Mouse (Mus musculus) embryo, embryonic 10 days (tissue): Measurements from ENCODE around the gene Tpcn1.

Experiments
- DNase-seq: peaks from one replicate; pipeline ENCODE4 v3.0.0-alpha.2; 2015; ENCODE audit warnings: low spot score

Tpcn1 gene

DNA sequence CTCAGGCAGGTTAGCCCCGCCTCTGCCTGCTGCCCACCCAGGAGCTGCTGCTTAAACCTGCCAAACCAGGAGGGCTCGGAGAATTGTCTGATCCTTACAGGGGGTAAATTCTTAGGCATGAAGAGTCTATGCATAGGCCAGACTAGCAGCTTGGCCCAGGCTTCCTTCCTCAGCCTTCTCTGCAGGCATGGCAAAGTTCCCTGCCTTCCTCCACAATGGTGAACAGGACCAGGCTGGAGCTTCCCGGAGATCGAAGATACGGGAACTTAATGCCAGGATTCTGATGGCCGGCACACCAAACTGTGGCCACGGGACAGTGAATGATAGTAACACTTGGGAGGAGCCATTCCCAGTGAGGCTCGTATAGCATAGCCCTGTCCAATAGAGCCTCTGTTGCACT lies 30.4 kb downstream of the Tpcn1 start:
- DNase-seq = no peak

DNA sequence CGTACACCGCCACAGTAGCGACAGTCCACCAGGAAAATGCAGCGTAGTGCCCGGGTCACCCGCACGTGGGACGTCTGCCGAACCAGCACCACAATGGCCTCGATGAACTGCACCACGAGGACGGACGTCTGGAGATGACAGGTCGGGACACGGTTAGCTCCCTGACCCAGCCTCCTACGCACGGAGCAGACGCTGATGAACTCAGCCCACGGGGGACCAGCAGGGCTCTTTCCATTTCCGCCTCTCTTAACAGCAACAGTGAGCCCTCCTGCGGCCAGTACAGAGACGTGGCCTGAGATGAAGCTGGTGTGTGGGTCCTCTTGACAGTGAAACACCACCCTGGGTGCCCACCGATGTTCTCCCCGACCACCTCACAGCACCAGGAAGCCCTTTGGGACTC lies 32.6 kb downstream of the Tpcn1 start:
- no peak for DNase-seq

- no peak for DNase-seq
Observed at GRCm38 (mm10) chr5:120550673-120551072, 37.8 kb downstream of the Tpcn1 start.

- no peak for DNase-seq
Observed at GRCm38 (mm10) chr5:120550137-120550536, 38.3 kb downstream of the Tpcn1 start.

DNA sequence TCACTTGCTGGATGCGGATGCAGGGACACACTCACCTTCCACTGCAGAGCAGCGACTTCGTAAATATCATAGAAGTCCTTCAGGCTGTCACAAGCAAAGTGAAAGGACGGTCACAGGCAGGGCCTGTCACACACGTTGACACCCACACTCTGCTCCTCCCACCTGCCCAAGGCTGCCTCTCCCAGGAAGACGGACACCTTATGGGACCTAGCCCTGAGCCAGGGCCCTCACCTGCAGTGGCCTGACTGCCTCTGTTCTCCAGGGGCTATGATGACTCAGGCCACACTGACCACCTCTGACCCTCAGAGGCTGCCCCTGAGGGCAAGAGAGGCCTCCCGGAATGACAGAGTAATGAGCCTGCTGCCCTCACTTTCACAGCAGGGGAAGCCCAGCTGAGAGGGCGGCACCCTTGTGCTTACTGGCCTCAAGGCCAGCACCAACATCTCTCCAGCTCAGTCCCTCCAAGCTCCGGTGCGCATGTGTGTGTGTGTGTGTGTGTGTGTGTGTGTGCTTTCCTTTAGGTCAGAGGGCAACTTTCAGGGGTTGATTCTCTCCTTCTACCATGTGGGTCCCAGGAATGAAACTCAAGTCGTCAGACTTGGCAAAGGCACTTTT lies 40.1 kb downstream of the Tpcn1 start:
- peak; percentile 50 for DNase-seq

DNA sequence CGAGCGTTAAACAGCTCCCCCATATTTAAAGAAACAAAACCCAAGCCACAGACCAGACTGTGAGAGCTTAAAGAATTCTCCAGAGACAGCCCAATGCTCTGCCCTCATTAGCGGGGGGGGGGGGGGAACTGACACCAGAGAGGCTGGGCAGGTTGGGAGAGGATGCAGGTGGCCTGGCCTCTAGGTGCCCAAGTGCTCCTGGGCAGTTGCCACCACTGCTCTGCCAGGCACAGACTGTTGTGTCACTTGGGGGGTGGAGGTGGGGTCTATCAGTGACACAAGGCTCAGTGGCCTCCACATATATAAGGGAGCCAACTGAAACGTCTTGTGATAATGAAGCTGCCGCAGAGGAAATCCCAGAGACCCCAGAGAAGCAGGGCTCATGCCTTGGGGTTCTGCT lies 51.8 kb downstream of the Tpcn1 start:
- no peak for DNase-seq

DNA sequence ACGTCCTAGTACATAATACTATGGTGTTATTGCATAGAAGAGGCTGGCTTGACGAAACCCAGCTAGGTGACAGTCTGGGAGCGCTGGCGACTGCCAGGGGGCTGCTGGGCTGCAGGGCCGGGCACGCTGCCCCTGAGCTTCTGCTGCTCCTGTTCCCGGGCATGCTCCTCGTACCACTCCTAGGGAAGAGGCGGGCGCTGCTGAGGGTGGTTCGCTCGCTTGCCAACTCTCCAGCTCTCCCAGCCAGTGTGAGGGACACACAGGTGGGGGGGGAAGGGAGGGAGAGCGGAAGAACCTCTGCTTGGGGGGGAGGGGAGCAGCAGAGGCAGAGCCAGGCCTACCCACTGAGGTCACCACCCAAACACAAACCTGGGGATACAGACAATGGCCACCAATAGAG lies 52.4 kb downstream of the Tpcn1 start:
- DNase-seq = no peak

GRCm38 (mm10) chr5:120534686-120535075 lies 53.8 kb downstream of the Tpcn1 start:
- no peak for DNase-seq

DNA sequence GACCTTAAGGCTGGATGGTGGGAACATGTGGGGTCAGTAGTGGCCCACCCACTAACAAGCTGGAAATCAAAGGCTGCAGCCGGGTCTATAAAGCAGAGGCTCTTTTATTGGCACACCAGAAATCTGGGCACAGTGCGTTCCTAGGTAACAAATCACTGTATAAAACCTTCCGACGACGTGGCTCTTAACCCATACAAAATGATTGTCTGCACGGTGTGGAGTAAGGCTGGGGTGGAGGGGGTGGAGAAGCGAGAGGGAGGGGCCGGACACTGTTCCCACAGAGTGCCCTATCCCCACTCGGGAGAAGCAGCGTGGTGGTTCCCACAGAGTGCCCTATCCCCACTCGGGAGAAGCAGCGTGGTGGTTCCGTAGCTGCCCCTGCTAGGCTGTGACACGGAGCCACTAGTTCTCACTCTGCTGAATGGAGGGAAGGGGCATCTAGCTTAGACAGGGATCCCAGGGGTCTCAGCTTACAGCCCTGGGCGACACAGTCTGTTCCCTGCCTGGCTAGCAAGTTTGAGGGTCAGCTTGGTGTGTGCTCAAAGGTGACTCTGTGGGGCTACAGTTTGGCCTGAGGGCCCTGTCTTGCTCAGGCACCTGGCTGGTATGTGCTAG lies 54.3 kb downstream of the Tpcn1 start:
- peak; percentile 52 for DNase-seq

- no peak for DNase-seq
Observed at GRCm38 (mm10) chr5:120531631-120532030, 56.8 kb downstream of the Tpcn1 start.

DNA sequence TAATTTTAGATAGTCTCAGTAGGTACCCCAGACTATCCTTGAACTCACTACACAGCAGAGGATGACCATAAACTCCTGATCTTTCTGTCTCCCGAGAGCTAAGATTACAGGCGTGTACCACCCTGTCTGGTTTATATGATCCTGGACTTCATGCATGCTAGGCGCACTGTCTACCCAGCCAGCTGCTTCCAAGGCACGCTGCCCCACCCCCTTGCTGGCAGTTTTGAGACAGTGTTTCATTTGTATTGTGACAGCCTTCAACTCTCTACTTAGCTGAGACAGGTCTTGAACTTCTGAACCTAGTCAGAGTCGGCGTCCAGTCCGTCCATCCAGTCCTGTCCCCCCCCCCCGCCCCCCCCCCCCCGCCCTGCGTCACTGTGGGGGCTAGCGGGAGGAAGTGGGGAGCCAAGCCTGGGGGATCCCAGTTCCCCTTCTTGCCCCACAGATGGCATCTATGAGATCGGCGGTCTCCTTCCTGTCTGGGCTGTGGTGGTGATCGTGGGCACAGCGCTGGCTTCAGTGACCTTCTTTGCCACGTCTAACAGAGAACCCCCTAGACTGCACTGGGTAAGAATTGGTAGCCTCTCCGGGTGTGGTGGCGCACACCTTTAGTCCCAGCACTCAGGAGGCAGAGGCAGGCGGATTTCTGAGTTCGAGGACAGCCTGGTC lies 61.0 kb downstream of the Tpcn1 start:
- DNase-seq = no peak

DNA sequence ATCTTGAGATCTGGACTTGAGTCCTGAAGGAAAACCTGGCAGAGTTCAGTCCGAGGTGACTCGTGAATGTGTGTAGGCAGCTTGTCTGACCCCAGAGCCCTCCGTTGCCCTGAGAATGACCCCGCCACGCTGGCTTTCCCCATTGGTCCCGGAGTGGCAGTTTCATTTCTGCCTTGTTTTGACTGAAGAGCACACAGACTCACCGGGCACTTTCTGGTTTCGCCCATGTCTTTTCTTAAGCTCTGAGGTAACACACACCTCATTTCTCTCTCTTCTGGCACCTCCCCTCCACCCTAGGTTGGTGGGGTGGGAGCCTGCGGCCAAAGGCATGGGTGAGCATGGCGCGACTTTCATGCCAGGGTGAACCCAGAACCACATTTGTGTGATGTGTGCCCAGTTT lies 62.2 kb downstream of the Tpcn1 start:
- DNase-seq = peak; percentile 40

DNA sequence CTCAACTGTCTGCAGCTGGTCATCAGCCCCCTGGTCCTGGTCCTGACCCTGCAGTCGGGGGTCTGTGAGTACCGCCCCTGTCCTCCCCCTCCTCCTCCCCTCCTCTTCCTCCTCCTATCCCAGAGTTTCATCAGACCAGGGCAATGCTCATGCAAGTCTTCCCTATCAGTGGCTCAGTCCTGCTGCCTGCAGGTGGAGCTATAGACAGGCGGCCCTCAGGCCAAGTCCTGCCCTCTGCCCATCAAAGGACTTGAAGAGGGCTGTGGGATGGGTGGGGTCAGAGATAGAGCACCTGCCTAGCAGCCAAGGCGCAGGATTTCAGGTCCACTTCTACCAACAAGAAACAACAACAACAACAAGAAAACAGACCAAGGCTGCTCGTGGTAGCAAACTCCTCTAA lies 62.7 kb downstream of the Tpcn1 start:
- peak; percentile 59 for DNase-seq

DNA sequence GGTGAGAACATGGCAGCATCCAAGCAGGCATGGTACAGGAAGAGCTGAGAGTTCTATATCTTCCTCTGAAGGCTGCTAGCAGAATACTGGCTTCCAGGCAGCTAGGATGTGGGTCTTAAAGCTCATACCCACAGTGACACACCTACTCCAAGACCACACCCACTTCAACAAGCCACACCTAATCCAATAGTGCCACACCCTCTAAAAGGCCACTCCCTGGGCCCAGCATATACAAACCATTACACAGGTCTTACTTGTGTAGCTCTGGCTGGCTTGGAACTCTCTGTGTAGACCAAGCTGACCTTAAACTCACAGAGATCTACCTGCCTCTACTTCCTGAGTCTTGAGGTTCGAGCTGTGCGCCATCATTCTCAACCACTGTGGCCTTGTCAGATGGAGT lies 63.7 kb downstream of the Tpcn1 start:
- DNase-seq = no peak

GRCm38 (mm10) chr5:120522649-120523048 lies 65.8 kb downstream of the Tpcn1 start:
- DNase-seq = no peak

GRCm38 (mm10) chr5:120517552-120517951 lies 70.9 kb downstream of the Tpcn1 start:
- DNase-seq = peak; percentile 27

DNA sequence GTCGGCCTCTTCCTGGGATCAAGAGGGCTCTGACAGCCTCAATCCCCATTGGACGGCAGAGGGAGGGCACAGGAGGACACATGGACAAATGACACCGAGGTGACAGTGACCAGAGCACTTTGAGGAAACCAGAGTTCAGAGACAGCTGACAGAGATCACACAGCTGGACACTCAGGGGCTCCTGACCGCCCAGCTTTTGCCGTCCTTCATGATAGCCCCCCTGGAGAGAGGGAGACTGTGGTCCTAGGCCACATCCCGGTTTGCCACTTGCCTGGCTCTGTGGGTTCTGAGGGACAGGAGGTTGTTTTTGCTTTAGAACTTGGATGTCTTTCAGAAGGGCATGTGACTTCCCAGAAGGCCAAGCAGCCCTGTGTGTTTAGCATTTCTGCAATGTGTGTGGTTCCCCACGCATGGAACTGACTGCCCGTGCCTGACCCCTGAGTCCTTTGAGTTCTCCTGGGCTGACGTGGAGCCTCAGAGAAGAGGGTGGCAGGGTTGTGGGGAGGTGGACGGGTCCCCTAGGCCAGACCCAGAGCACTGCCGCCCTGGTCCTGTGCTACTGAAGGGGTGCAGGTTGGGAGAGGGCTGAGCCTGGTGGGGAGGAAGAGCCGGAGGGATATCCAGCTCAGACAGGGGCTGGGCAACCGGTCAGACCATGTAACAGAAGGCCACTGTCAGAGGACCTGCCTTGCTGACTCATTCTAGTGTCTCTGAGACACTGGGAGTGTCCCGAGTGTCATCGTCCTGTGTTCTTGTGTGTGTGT lies 72.1 kb downstream of the Tpcn1 start:
- no peak for DNase-seq

- DNase-seq = no peak
Observed at GRCm38 (mm10) chr5:120515451-120515850, 73.0 kb downstream of the Tpcn1 start.

DNA sequence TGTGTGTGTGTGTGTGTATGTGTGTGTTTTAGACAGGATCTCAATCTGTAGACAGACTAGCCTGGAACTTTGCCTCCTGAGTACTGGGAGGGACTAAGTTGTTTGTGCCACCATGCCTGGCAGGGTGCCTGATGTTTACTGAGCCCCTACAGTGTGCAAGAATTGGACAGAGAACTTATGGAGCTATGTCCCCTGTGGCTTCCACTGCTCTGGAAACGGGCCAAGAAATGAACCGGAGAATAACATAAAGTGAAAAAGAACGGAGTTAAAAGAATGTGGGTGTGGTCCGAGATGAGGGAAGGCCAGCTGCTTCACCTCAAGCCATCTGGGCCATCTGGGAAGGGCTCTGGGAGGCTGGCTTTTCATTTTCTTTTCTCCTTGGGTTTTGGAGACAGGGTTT lies 73.7 kb downstream of the Tpcn1 start:
- no peak for DNase-seq

GRCm38 (mm10) chr5:120514031-120514677 lies 74.3 kb downstream of the Tpcn1 start:
- DNase-seq = no peak

DNA sequence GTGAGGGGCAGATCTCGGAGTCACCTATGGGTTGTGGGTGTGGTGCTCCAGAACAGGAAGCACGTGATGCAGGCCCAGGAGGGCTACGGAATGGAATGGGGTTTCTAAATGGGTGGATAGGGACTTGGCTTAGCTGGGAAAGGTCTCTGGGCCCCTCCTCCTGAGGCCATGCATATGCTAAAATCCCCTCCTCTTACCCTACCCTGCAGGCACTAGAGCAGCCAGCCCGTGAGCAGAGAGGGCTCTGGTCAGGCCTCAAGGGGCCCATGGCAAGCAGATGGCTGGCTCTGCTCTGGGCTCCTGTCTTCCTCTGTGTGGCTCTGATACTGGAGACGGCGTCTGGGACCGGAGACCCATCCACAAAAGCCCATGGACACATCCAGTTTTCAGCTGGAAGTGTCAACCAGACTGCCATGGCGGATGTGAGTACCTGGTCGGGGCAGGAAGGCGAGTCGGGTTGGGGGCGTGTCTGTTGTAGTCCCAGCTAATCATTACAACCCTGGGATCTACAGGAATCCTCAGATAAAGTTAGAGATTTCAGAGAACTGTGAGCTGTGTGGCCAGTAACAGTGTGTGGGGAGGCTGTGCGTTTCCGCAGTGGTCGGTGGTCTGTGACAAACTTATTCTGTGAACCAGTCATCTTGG lies 75.4 kb downstream of the Tpcn1 start:
- DNase-seq = peak; percentile 35
